Mouse (Mus musculus) liver, adult 2 months (tissue): ENCODE results near the gene Fbxo40. TPM values are rescaled to one million over a fixed set of nuclear protein-coding genes. Genes with fewer than 3 reads are reported as not detected.

Experiments used
- DNase-seq: peaks from one replicate; pipeline ENCODE4 v3.0.0-alpha.2; 2011; ENCODE audit warnings: low read depth, low spot score; ENCODE audit errors: extremely low read depth
- H3K27ac ChIP-seq: fragments of 200-500 bp; replicated peaks from 2 replicates; pipeline ENCODE4 v1.5.1; 2012; ENCODE audit warnings: low read depth, mild to moderate bottlenecking, control low read depth, inconsistent platforms, low read length; ENCODE audit not compliant: insufficient read depth
- H3K27me3 ChIP-seq: fragments of 200-500 bp; 2 replicates; pipeline ENCODE4 v1.6.1; 2012; ENCODE audit warnings: mild to moderate bottlenecking, moderate library complexity, low read length, inconsistent platforms; ENCODE audit not compliant: control insufficient read depth, insufficient read depth
- H3K36me3 ChIP-seq: fragments of 200-500 bp; 2 replicates; pipeline ENCODE4 v1.6.1; 2012; ENCODE audit warnings: low read length, inconsistent platforms; ENCODE audit not compliant: control insufficient read depth, insufficient read depth
- H3K4me1 ChIP-seq: fragments of 200-500 bp; 2 replicates; pipeline ENCODE4 v1.6.1; 2011; ENCODE audit warnings: low read length; ENCODE audit not compliant: control insufficient read depth, insufficient read depth
- H3K4me3 ChIP-seq: fragments of 200-500 bp; 2 replicates; pipeline ENCODE4 v1.5.1; 2011; ENCODE audit warnings: low read depth, mild to moderate bottlenecking, control low read depth, low read length, moderate library complexity; ENCODE audit not compliant: insufficient read depth
- H3K79me2 ChIP-seq: fragments of 200-500 bp; 2 replicates; pipeline ENCODE4 v1.6.1; 2012; ENCODE audit warnings: inconsistent platforms, mild to moderate bottlenecking, low read length, moderate library complexity; ENCODE audit not compliant: control insufficient read depth, insufficient read depth
- H3K9ac ChIP-seq: fragments of 200-500 bp; 2 replicates; pipeline ENCODE4 v1.6.1; 2012; ENCODE audit warnings: low read depth, mild to moderate bottlenecking, control low read depth, inconsistent platforms, low read length
- CTCF ChIP-seq: fragments of 200-500 bp; IDR thresholded peaks from 2 replicates; pipeline ENCODE4 v1.5.1; 2011; ENCODE audit warnings: low read depth, low read length, control low read depth
- POLR2A ChIP-seq: fragments of 200-500 bp; IDR thresholded peaks from 2 replicates; pipeline ENCODE4 v1.6.1; 2011; ENCODE audit warnings: low read length, control low read depth; ENCODE audit not compliant: insufficient read depth; ENCODE audit errors: extremely low read depth
- WGBS: fragments of 180-500 bp; shearing (Covaris S2); methylation state at CpG from one replicate; pipeline ENCODE4 v1.1.7; 2018; 5-methylcytosine and 5-hydroxymethylcytosine counted together
- polyA plus RNA-seq: library from polyadenylated mRNA; depleted of rRNA; stranded (reverse); fragments of >200 nt; gene quantifications from 2 replicates; pipeline ENCODE4 v1.2.3, GENCODE M21; 2012
- total RNA-seq: library from RNA; depleted of rRNA; stranded (reverse); fragments of >200 nt; gene quantifications from 2 replicates; pipeline ENCODE4 v1.2.3, GENCODE M21; 2014

The Fbxo40 gene
- total and polyA plus RNA-seq, 2 experiments = 0.09 to 0.37 TPM

DNA sequence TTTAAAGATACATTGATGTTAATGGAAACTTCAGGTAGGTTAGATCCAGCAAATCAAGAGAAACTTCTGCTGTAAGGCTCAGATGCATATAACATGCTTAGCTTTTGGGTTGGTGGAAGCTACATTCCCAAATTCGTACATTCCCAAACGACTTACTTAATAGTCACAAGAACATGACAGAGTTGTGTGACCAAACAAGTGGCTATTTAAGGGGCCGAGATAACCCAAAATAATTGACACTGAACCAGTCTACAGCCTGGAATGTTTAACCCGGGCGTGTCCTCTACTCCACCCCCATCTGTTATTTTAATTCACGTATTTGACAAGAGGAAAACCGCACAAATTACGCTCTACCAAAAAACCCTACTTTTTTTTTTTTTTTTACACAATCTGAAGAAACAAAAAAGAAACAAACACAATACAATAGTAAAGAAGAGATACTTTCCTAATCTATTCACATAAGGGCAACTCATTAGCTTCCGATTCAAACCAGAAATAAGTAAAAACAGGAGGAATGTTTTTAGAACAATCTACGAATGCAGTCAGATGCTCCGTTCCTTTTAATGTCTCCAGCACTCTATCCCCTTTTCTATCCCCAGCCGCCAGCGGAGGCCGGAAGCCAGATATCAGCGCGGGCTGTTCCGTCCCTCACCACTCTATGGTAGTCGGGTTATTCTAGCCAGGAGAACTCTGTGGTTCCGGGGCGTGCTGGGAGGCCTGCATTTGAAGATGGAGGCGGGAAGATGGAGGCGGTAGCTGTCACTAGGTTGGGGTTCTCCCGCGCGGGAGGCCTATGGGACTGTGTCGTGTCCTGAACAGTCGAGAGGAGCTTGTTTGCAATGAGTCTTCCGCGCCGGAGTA, 21.0 kb upstream of the Fbxo40 start, which contains the start of gene Polq:
Gene Polq (plus strand): TSS at position 726 of the 861 bp plus-strand sequence.
- peak; percentile 81 for DNase-seq
- Histone ChIP-seq H3K27ac (no peak within 1 kb of the TSS), H3K9ac (0 out of 2 replicates have a peak within 1 kb of the TSS, but pooled peaks have one; percentile 16), H3K27me3 (no peaks in the 10 kb centered on the region), H3K4me1 (peaks cover 2% of the 10 kb centered on the region), H3K79me2 (no peaks in the 10 kb centered on the region), H3K36me3 (no peaks in the 10 kb centered on the region), H3K4me3 (peak within 1 kb of the TSS; percentile 69)
- no peak for TF ChIP-seq CTCF
- no peak for TF ChIP-seq POLR2A
- 3% methylated on average over 30 of the region's 30 CpGs for WGBS

DNA sequence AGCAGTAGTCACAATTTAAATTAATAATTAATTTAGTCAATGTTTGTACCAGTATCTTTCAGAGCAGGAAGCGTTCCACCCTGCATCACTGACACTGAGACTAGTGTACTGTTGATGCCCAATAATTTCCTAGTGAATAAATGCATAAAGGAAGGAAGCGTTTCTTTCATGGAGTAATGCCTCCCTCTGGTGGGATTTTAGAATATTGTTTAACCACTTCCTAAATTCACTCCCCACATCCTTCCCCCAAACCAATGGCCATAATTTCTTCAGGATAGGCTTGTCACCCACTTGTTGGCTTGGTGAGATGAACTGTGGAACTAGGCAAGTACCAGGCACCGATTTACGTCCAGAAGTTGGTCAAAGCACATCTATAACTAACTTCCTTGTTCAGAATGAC, 20.1 kb upstream of the Fbxo40 start:
- WGBS = 49% methylated on average over 4 of the region's 4 CpGs
- peaks cover 2% of the 10 kb centered on the region for H3K4me1 ChIP-seq
- H3K27ac ChIP-seq = no peak overlapping the region
- TF ChIP-seq POLR2A (no peak), CTCF (peak; percentile 62)
- no peaks in the 10 kb centered on the region for H3K79me2 ChIP-seq
- H3K36me3 ChIP-seq = no peaks in the 10 kb centered on the region
- H3K4me3 ChIP-seq = no peak overlapping the region
- no peak overlapping the region for H3K9ac ChIP-seq
- H3K27me3 ChIP-seq = no peaks in the 10 kb centered on the region
- DNase-seq = peak; percentile 65

DNA sequence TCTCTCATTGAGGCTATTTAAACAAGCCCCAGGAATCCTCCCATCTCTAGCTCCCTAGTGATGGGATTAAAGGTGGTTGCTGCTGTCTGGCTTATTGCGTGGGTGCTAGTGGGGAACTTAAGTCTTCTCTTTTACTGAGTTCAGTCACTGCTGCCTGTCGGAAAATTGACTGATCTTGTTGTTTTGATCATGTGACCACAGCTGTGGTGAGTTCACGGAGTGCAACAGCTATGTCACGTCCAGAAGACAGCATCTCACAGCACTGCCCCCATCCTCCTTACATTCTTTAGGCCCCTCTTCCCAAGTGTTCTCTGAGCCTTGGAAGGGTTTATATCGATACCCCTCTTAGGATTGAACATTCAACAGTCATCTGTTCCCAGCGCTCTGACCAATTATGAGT, 19.0 kb upstream of the Fbxo40 start:
- H3K4me3 ChIP-seq = no peak overlapping the region
- H3K36me3 ChIP-seq = no peaks in the 10 kb centered on the region
- H3K79me2 ChIP-seq = no peaks in the 10 kb centered on the region
- no peak overlapping the region for H3K9ac ChIP-seq
- H3K27ac ChIP-seq = no peak overlapping the region
- no peak for DNase-seq
- no peaks in the 10 kb centered on the region for H3K27me3 ChIP-seq
- 70% methylated on average over 6 of the region's 6 CpGs for WGBS
- H3K4me1 ChIP-seq = peaks cover 2% of the 10 kb centered on the region
- TF ChIP-seq CTCF (no peak), POLR2A (no peak)

DNA sequence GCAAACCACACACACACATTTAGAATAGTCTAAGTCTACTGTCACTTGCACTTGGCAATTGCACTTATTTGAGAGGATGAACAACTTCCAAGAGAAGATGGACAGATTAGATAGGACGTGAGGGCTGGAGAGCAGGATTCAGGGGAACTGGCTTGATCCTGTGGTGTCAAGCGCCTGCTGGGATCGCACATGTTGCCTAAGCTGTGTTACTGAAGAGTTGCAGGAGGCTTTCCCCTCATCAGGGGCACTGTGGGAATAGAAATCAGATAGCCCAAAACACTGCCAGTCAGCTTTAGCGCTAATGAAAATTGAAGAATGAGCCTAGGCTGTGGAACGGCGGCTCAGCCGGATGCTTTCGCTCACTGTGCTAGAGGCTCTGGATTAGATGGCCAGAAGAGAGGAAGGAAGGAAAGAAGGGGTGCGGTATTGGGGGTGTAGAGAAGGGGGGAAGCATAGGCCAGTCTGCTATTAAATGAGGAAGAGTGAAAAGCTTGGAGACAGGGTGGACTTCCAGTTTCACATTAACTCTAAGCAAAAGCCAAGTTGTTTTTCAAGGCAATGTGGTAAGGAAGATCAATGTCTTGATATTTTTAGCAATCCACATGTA, 9.2 kb upstream of the Fbxo40 start:
- Histone ChIP-seq H3K27me3 (no peaks in the 10 kb centered on the region; the same call in 1 of the 2 replicates), H3K36me3 (no peaks in the 10 kb centered on the region), H3K27ac (no peak overlapping the region), H3K79me2 (no peaks in the 10 kb centered on the region), H3K4me1 (no peaks in the 10 kb centered on the region), H3K4me3 (no peak overlapping the region), H3K9ac (no peak overlapping the region)
- 72% methylated on average over 9 of the region's 9 CpGs for WGBS
- no peak for TF ChIP-seq CTCF
- no peak for TF ChIP-seq POLR2A
- DNase-seq = peak; percentile 15

- Histone ChIP-seq H3K4me1 (no peaks in the 10 kb centered on the region), H3K27ac (no peak overlapping the region), H3K79me2 (no peaks in the 10 kb centered on the region), H3K9ac (no peak overlapping the region), H3K27me3 (no peaks in the 10 kb centered on the region; the same call in 1 of the 2 replicates), H3K4me3 (no peak overlapping the region), H3K36me3 (no peaks in the 10 kb centered on the region)
- no peak for TF ChIP-seq CTCF
- DNase-seq = peak; percentile 10
- WGBS = 75% methylated on average over 6 of the region's 6 CpGs
These were observed 7.4 kb upstream of the Fbxo40 start for GRCm38 (mm10) chr16:36997650-36998049.
